Mouse (Mus musculus) liver, adult 2 months (tissue): Measurements from ENCODE around the gene 4931406P16Rik.

ENCODE experiments used
- CTCF ChIP-seq: fragments of 200-500 bp; IDR thresholded peaks from 2 replicates; pipeline ENCODE4 v1.5.1; 2011; ENCODE audit warnings: low read depth, low read length, control low read depth
- POLR2A ChIP-seq: fragments of 200-500 bp; IDR thresholded peaks from 2 replicates; pipeline ENCODE4 v1.6.1; 2011; ENCODE audit warnings: low read length, control low read depth; ENCODE audit not compliant: insufficient read depth; ENCODE audit errors: extremely low read depth

DNA sequence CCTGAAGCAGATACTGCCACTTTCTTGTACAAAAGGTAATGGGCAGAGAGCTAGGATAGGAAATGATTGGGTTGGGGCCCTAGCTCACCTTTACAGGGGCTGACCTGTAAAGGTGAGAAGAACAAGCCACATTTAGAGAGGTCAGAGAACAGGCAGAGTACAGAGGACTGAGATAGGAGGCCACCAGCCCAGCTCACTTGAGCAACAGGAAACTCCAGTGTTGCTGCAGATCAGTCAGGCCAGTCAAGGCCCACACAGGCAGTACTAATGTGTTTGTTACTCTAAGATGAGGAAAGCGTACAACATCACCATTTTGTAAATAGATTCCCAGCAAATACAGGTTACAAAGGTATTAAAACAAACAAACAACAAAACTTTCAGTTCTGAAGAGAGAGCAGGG lies 57.4 kb downstream of the 4931406P16Rik start:
- TF ChIP-seq CTCF (no peak), POLR2A (no peak)
